Mouse (Mus musculus) MEL (cell line): ENCODE measurements around the gene Pparg. TPM values are rescaled to one million over a fixed set of nuclear protein-coding genes. Genes with fewer than 3 reads are reported as not detected.
A peak's percentile ranks its signal among the peaks of the same experiment; 100 is the strongest.

Source experiments
- DNase-seq: peaks from one replicate; pipeline ENCODE4 v3.0.0; 2011; ENCODE audit warnings: low read depth, low spot score
- H3K27ac ChIP-seq: 2 replicates; pipeline ENCODE4 v1.5.1; 2012; ENCODE audit warnings: low read depth, mild to moderate bottlenecking, control low read depth, low read length, moderate library complexity; ENCODE audit not compliant: control insufficient read depth
- H3K27me3 ChIP-seq, 2 experiments: fragments of 150-350 bp in 1 of 2; sonication (generic) in 1 of 2; 2 replicates each; pipeline ENCODE4 v1.6.1; 2012; ENCODE audit warnings: low read length in 2 of 2, mild to moderate bottlenecking in 2 of 2, improper control_type of control experiment in 1 of 2, moderate library complexity in 1 of 2; ENCODE audit not compliant: insufficient read depth in 2 of 2, control insufficient read depth in 1 of 2
- H3K36me3 ChIP-seq, 2 experiments: 2 replicates each; pipeline ENCODE4 v1.6.1; 2012 to 2014; ENCODE audit warnings: low read length in 2 of 2, improper control_type of control experiment in 1 of 2, inconsistent platforms in 1 of 2, mild to moderate bottlenecking in 1 of 2; ENCODE audit not compliant: insufficient read depth in 2 of 2, control insufficient read depth in 1 of 2
- H3K4me1 ChIP-seq, 2 experiments: fragments of 150-350 bp in 1 of 2; sonication (generic) in 1 of 2; 2 replicates each; pipeline ENCODE4 v1.6.1; 2012; ENCODE audit warnings: low read length in 2 of 2, improper control_type of control experiment in 1 of 2, mild to moderate bottlenecking in 1 of 2; ENCODE audit not compliant: insufficient read depth in 2 of 2, control insufficient read depth in 1 of 2
- H3K4me3 ChIP-seq, 2 experiments: fragments of 150-350 bp in 1 of 2; sonication (generic) in 1 of 2; 2 replicates each; pipeline ENCODE4 v1.5.1; 2012; ENCODE audit warnings: low read depth in 2 of 2, low read length in 2 of 2, mild to moderate bottlenecking in 2 of 2, moderate library complexity in 2 of 2, control low read depth in 1 of 2, improper control_type of control experiment in 1 of 2; ENCODE audit not compliant: control insufficient read depth in 1 of 2, insufficient read depth in 1 of 2
- H3K79me2 ChIP-seq: 2 replicates; pipeline ENCODE4 v1.6.1; 2012; ENCODE audit warnings: mild to moderate bottlenecking, low read length, moderate library complexity; ENCODE audit not compliant: control insufficient read depth, poor library complexity, insufficient read depth
- H3K9ac ChIP-seq: 2 replicates; pipeline ENCODE4 v1.6.1; 2012; ENCODE audit warnings: low read depth, mild to moderate bottlenecking, control low read depth, low read length, moderate library complexity; ENCODE audit not compliant: control insufficient read depth, poor library complexity, severe bottlenecking
- H3K9me3 ChIP-seq: fragments of 150-350 bp; sonication (generic); replicated peaks from 2 replicates; pipeline ENCODE4 v1.6.1; 2012; ENCODE audit warnings: mild to moderate bottlenecking, low read length, improper control_type of control experiment, moderate library complexity; ENCODE audit not compliant: insufficient read depth
- BHLHE40 ChIP-seq: IDR thresholded peaks from 2 replicates; pipeline ENCODE4 v1.6.1; 2012; ENCODE audit warnings: low read depth, mild to moderate bottlenecking, inconsistent platforms, low read length, improper control_type of control experiment, borderline replicate concordance
- E2F4 ChIP-seq: IDR thresholded peaks from 2 replicates; pipeline ENCODE4 v1.6.1; 2011; ENCODE audit warnings: low read depth, low read length, improper control_type of control experiment, borderline replicate concordance
- EP300 ChIP-seq, 2 experiments: IDR thresholded peaks; 2 replicates each; pipeline ENCODE4 v1.6.1; 2011; ENCODE audit warnings: improper control_type of control experiment in 2 of 2, low read length in 2 of 2, low read depth in 1 of 2, mild to moderate bottlenecking in 1 of 2
- GABPA ChIP-seq: IDR thresholded peaks from 2 replicates; pipeline ENCODE4 v1.6.1; 2012; ENCODE audit warnings: low read depth, mild to moderate bottlenecking, inconsistent platforms, low read length, improper control_type of control experiment, moderate library complexity
- GATA1 ChIP-seq: IDR thresholded peaks from 2 replicates; pipeline ENCODE4 v1.6.1; 2011; ENCODE audit warnings: low read depth, low read length, improper control_type of control experiment
- MAX ChIP-seq: IDR thresholded peaks from 2 replicates; pipeline ENCODE4 v1.6.1; 2011; ENCODE audit warnings: low read length, improper control_type of control experiment
- MXI1 ChIP-seq: IDR thresholded peaks from 2 replicates; pipeline ENCODE4 v1.6.1; 2011; ENCODE audit warnings: mild to moderate bottlenecking, low read depth, low read length, improper control_type of control experiment
- MYB ChIP-seq: IDR thresholded peaks from 2 replicates; pipeline ENCODE4 v1.6.1; 2011; ENCODE audit warnings: mild to moderate bottlenecking, low read depth, low read length, improper control_type of control experiment
- MYC ChIP-seq: IDR thresholded peaks from 2 replicates; pipeline ENCODE4 v1.6.1; 2011; ENCODE audit warnings: low read depth, mild to moderate bottlenecking, low read length, improper control_type of control experiment, moderate library complexity
- NRF1 ChIP-seq: IDR thresholded peaks from 2 replicates; pipeline ENCODE4 v1.6.1; 2014; ENCODE audit warnings: low read depth, mild to moderate bottlenecking, inconsistent platforms, low read length, improper control_type of control experiment, moderate library complexity; ENCODE audit not compliant: poor library complexity, insufficient read depth, severe bottlenecking
- POLR2A ChIP-seq, 2 experiments: IDR thresholded peaks; 2 replicates each; pipeline ENCODE4 v1.6.1; 2011 to 2012; ENCODE audit warnings: low read length in 2 of 2, mild to moderate bottlenecking in 2 of 2, control low read depth in 1 of 2, improper control_type of control experiment in 1 of 2, low read depth in 1 of 2, moderate library complexity in 1 of 2; ENCODE audit not compliant: control insufficient read depth in 1 of 2, insufficient read depth in 1 of 2, poor library complexity in 1 of 2
- POLR2AphosphoS2 ChIP-seq: IDR thresholded peaks from 2 replicates; pipeline ENCODE4 v1.6.1; 2011; ENCODE audit warnings: low read length, improper control_type of control experiment
- POLR2AphosphoS5 ChIP-seq: IDR thresholded peaks from 2 replicates; pipeline ENCODE4 v1.6.1; 2012; ENCODE audit warnings: low read depth, borderline replicate concordance, mild to moderate bottlenecking, inconsistent platforms, low read length, moderate library complexity, mixed read lengths
- RAD21 ChIP-seq: IDR thresholded peaks from 2 replicates; pipeline ENCODE4 v1.6.1; 2011; ENCODE audit warnings: mild to moderate bottlenecking, low read depth, low read length, improper control_type of control experiment
- RCOR1 ChIP-seq: IDR thresholded peaks from 2 replicates; pipeline ENCODE4 v1.6.1; 2012; ENCODE audit warnings: low read depth, mild to moderate bottlenecking, inconsistent platforms, low read length, improper control_type of control experiment
- SMC3 ChIP-seq: IDR thresholded peaks from 2 replicates; pipeline ENCODE4 v1.6.1; 2011; ENCODE audit warnings: low read depth, low read length, improper control_type of control experiment
- UBTF ChIP-seq: IDR thresholded peaks from 2 replicates; pipeline ENCODE4 v1.6.1; 2012; ENCODE audit warnings: low read depth, mild to moderate bottlenecking, inconsistent platforms, low read length, improper control_type of control experiment, moderate library complexity, borderline replicate concordance; ENCODE audit not compliant: insufficient read depth
- USF1 ChIP-seq: IDR thresholded peaks from 2 replicates; pipeline ENCODE4 v1.6.1; 2014; ENCODE audit warnings: low read depth, mild to moderate bottlenecking, inconsistent platforms, low read length, improper control_type of control experiment, moderate library complexity
- USF2 ChIP-seq, 2 experiments: IDR thresholded peaks; 2 replicates each; pipeline ENCODE4 v1.6.1; 2011 to 2012; ENCODE audit warnings: improper control_type of control experiment in 2 of 2, low read length in 2 of 2, borderline replicate concordance in 1 of 2, inconsistent platforms in 1 of 2, low read depth in 1 of 2, mild to moderate bottlenecking in 1 of 2; ENCODE audit not compliant: insufficient read depth in 1 of 2
- ZC3H11A ChIP-seq: IDR thresholded peaks from 2 replicates; pipeline ENCODE4 v1.6.1; 2012; ENCODE audit warnings: low read depth, mild to moderate bottlenecking, inconsistent platforms, low read length, improper control_type of control experiment
- ZMIZ1 ChIP-seq: IDR thresholded peaks from 2 replicates; pipeline ENCODE4 v1.6.1; 2012; ENCODE audit warnings: low read depth, mild to moderate bottlenecking, inconsistent platforms, low read length, improper control_type of control experiment, moderate library complexity
- polyA plus RNA-seq, 2 experiments: library from polyadenylated mRNA; stranded (reverse) in 1 of 2; unstranded in 1 of 2; fragments of >175 nt in 1 of 2; fragments of >200 nt in 1 of 2; gene quantifications; 2 replicates each; pipeline versions ENCODE4 v1.2.1 to v1.2.4; 2012; ENCODE audit warnings: low replicate concordance in 2 of 2, low read depth in 1 of 2; ENCODE audit not compliant: insufficient read length in 2 of 2, insufficient read depth in 1 of 2, missing spikeins in 1 of 2
- total RNA-seq: library from RNA; depleted of rRNA; stranded (reverse); fragments of 300-350 nt; gene quantifications from 2 replicates; pipeline ENCODE4 v1.2.3, GENCODE M21; 2012

Pparg gene
- total and polyA plus RNA-seq, 3 experiments: 0.08 to 0.15 TPM; not detected in 1

GRCm38 (mm10) chr6:115361606-115362462 lies 1.1 kb downstream of the Pparg start:
- Histone ChIP-seq H3K36me3 (no peaks in the 10 kb centered on the region), H3K27me3 (no peaks in the 10 kb centered on the region; a peak in 2 of 4 replicates), H3K4me1 (peaks cover 0 to 2% of the 10 kb centered on the region in 2 experiments; a peak in 1 of 4 replicates), H3K27ac (no peak overlapping the region), H3K9me3 (no peaks in the 10 kb centered on the region), H3K4me3 (no peak overlapping the region), H3K9ac (no peak overlapping the region)
- no peak for DNase-seq
- TF ChIP-seq MYB: no peak
- TF ChIP-seq RAD21: no peak
- TF ChIP-seq RCOR1: no peak
- TF ChIP-seq POLR2AphosphoS2: no peak
- no peak for TF ChIP-seq ZMIZ1
- TF ChIP-seq POLR2A (IDR thresholded peaks at IDR 0.05; ENCODE audit: control insufficient read depth in 1 of 2, insufficient read depth in 1 of 2, low read depth in 1 of 2, low read length in 2 of 2, poor library complexity in 1 of 2): no peak
- no peak for TF ChIP-seq USF2 (IDR thresholded peaks at IDR 0.05; ENCODE audit: borderline replicate concordance in 1 of 2, insufficient read depth in 1 of 2, low read depth in 1 of 2, low read length in 2 of 2)
- TF ChIP-seq UBTF: no peak
- TF ChIP-seq SMC3: no peak
- TF ChIP-seq NRF1: no peak
- TF ChIP-seq MYC: no peak
- TF ChIP-seq GABPA: no peak
- TF ChIP-seq MXI1: no peak
- TF ChIP-seq EP300 (IDR thresholded peaks at IDR 0.05; ENCODE audit: low read depth in 1 of 2, low read length in 2 of 2): no peak
- no peak for TF ChIP-seq E2F4
- no peak for TF ChIP-seq MAX
- TF ChIP-seq POLR2AphosphoS5: no peak
- TF ChIP-seq, all 39 proteins: peak for 0
- H3K79me2 ChIP-seq: no peaks in the 10 kb centered on the region

DNA sequence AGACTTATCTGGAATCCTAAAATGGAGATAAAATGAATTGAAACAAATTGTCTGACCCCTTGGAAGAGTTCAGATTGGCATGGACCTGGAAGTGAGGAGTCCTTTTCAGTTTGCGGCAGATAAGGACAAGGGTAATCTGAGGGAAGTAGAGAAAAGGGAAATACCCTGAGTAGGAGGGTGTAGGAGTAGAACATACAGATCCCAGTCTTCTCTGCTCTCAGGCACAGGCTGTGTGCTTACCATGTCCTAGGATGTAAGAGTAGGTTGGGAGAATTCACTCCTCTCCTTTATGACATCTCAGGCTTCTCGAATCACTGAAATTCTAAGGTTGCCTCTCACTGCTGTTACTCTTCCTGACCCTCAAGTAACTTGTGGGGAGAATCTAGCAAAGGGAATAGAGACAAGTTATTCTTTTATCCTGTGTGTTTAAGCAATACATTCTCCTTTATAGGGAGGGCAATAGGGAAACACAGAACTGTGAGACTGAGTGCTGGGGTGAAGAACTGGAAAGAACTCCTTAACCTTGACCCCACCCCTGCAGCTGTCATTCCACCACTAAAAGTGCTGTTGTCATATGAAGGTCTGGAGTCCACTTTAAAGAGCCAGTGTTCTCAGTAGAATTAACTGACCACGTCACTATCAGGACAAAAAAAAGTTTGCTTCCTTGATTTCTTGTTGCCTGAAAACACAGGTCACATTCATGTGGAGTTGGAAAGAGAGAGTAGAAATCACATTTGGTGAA lies 6.3 kb downstream of the Pparg start:
- H3K27me3 ChIP-seq: peaks cover 0 to 3% of the 10 kb centered on the region in 2 experiments; a peak in 3 of 4 replicates
- DNase-seq: peak; percentile 13
- peaks cover 0 to 2% of the 10 kb centered on the region in 2 experiments; a peak in 1 of 4 replicates for H3K4me1 ChIP-seq
- H3K36me3 ChIP-seq: no peaks in the 10 kb centered on the region
- H3K9me3 ChIP-seq: no peaks in the 10 kb centered on the region
- H3K79me2 ChIP-seq: no peaks in the 10 kb centered on the region
- TF ChIP-seq MXI1 (no peak), ZC3H11A (no peak), USF1 (no peak), GATA1 (0 out of 2 replicates have a peak, but pooled peaks have one; percentile 27), BHLHE40 (no peak)
- no peak overlapping the region for H3K4me3 ChIP-seq
- H3K9ac ChIP-seq: no peak overlapping the region
- H3K27ac ChIP-seq: no peak overlapping the region
